Mouse (Mus musculus): ENCODE measurements around the gene Sdk2. TPM values are rescaled to one million over a fixed set of nuclear protein-coding genes. Genes with fewer than 3 reads are reported as not detected.

The Sdk2 gene
- total RNA-seq, 2 experiments from 2014 or later, result 23.8 to 24.8 TPM

GRCm38 (mm10) chr11:113942101-113942735 is 124.6 kb downstream of the Sdk2 start:
- no peak for DNase-seq
- intact Hi-C loops (cut with DNase I), result no loop called here

GRCm38 (mm10) chr11:113933678-113934077 is 133.2 kb downstream of the Sdk2 start:
- DNase-seq, result no peak
- intact Hi-C loops (cut with DNase I), result no loop called here

GRCm38 (mm10) chr11:113932909-113933308 is 133.9 kb downstream of the Sdk2 start:
- DNase-seq, result no peak
- intact Hi-C loops (cut with DNase I), result no loop called here

- intact Hi-C loops (cut with DNase I), result no loop called here
- DNase-seq, result no peak
Measured at GRCm38 (mm10) chr11:113931701-113932100, 135.1 kb downstream of the Sdk2 start.

- intact Hi-C loops (cut with DNase I), result no loop called here
- peak; percentile 33 for DNase-seq
Measured at GRCm38 (mm10) chr11:113930112-113930511, 136.7 kb downstream of the Sdk2 start.

GRCm38 (mm10) chr11:113928831-113929230 is 138.0 kb downstream of the Sdk2 start:
- peak; percentile 27 for DNase-seq
- intact Hi-C loops (cut with DNase I), result no loop called here

GRCm38 (mm10) chr11:113928291-113928690 is 138.6 kb downstream of the Sdk2 start:
- no peak for DNase-seq
- intact Hi-C loops (cut with DNase I), result no loop called here

- DNase-seq, result no peak
- intact Hi-C loops (cut with DNase I), result no loop called here
Measured at GRCm38 (mm10) chr11:113927826-113928225, 139.0 kb downstream of the Sdk2 start.

GRCm38 (mm10) chr11:113927231-113927630 is 139.6 kb downstream of the Sdk2 start:
- DNase-seq, result no peak
- intact Hi-C loops (cut with DNase I), result no loop called here

GRCm38 (mm10) chr11:113923137-113923536 is 143.7 kb downstream of the Sdk2 start:
- peak; percentile 67 for DNase-seq
- intact Hi-C loops (cut with DNase I), result no loop called here

- intact Hi-C loops (cut with DNase I), result no loop called here
- peak; percentile 53 for DNase-seq
Measured at GRCm38 (mm10) chr11:113903131-113903860, 163.6 kb downstream of the Sdk2 start.

GRCm38 (mm10) chr11:113901906-113902305 is 164.9 kb downstream of the Sdk2 start:
- DNase-seq, result no peak
- intact Hi-C loops (cut with DNase I), result no loop called here

- DNase-seq, result no peak
- intact Hi-C loops (cut with DNase I), result no loop called here
Measured at GRCm38 (mm10) chr11:113898671-113899070, 168.2 kb downstream of the Sdk2 start.

GRCm38 (mm10) chr11:113896006-113896405 is 170.8 kb downstream of the Sdk2 start:
- intact Hi-C loops (cut with DNase I), result no loop called here
- DNase-seq, result no peak

- intact Hi-C loops (cut with DNase I), result no loop called here
- DNase-seq, result no peak
Measured at GRCm38 (mm10) chr11:113892924-113893323, 173.9 kb downstream of the Sdk2 start.

GRCm38 (mm10) chr11:113892067-113892466 is 174.8 kb downstream of the Sdk2 start:
- intact Hi-C loops (cut with DNase I), result no loop called here
- no peak for DNase-seq

- DNase-seq, result no peak
- intact Hi-C loops (cut with DNase I), result no loop called here
Measured at GRCm38 (mm10) chr11:113888156-113888750, 178.6 kb downstream of the Sdk2 start.

GRCm38 (mm10) chr11:113886299-113886698 is 180.5 kb downstream of the Sdk2 start:
- DNase-seq, result no peak
- intact Hi-C loops (cut with DNase I), result no loop called here

GRCm38 (mm10) chr11:113884962-113885361 is 181.9 kb downstream of the Sdk2 start:
- intact Hi-C loops (cut with DNase I), result no loop called here
- DNase-seq, result no peak

- DNase-seq, result no peak
- intact Hi-C loops (cut with DNase I), result no loop called here
Measured at GRCm38 (mm10) chr11:113883031-113883430, 183.8 kb downstream of the Sdk2 start.

GRCm38 (mm10) chr11:113881864-113882263 is 185.0 kb downstream of the Sdk2 start:
- intact Hi-C loops (cut with DNase I), result no loop called here

GRCm38 (mm10) chr11:113867066-113867465 is 199.8 kb downstream of the Sdk2 start:
- intact Hi-C loops (cut with DNase I), result loop anchor here (5.0 kb wide), 2 partner anchors 200 to 770 kb away; partner anchors contain the start of gene Sdk2

More at GRCm38 (mm10) chr11:113881864-113882263, 185.0 kb downstream of the Sdk2 start:
- DNase-seq, result no peak

More at GRCm38 (mm10) chr11:113867066-113867465, 199.8 kb downstream of the Sdk2 start:
- DNase-seq, result no peak
